Mouse (Mus musculus): ENCODE measurements around the gene Znhit6. TPM values are rescaled to one million over a fixed set of nuclear protein-coding genes. Genes with fewer than 3 reads are reported as not detected.

The Znhit6 gene
- total and polyA plus RNA-seq, 3 experiments = 54.4 to 188 (median 58.6) TPM

DNA sequence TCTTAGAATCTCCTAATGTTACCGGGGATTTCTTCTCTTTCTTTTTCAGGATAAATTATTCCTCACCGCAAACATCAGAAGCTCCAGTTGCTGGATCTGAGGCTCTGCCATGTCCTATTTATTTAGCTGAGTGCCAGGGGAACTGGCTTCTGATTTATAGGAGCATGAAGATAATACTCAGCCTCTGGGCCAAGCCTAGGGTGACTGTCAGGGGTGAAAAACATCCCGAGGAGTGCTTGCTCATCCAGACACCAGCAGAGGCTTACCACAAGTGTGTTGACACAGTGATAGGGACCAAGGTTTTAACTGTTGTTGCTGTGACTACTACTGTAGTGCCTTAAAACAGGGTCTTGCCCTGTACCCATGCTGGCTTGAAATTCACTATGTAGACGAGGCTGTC lies 64.6 kb downstream of the Znhit6 start:
- no peaks in the 10 kb centered on the region for H3K79me2 ChIP-seq (replicated peaks; ENCODE audit: control insufficient read depth, extremely low read depth, insufficient read depth, poor library complexity, severe bottlenecking)
- no peaks in the 10 kb centered on the region for H3K9me3 ChIP-seq (replicated peaks; ENCODE audit: low read length)
- in situ Hi-C loops (cut with MboI; ENCODE audit: low pct_ligation_motif_present, low pct_unique_long_range_greater_than_20kb, low sequenced_read_pairs) = no loop called here
- no peak overlapping the region for H3K4me2 ChIP-seq (ENCODE audit: insufficient read depth, low read depth, poor library complexity, severe bottlenecking)
- no peak overlapping the region for H3K9ac ChIP-seq (ENCODE audit: insufficient read depth, low read depth)
- dilution Hi-C loops (cut with MboI; ENCODE audit: extremely low pct_ligation_motif_present, extremely low pct_unique_long_range_greater_than_20kb, low sequenced_read_pairs) = no loop called here
- no peak overlapping the region for H3K4me3 ChIP-seq (replicated peaks in 1 of 3; ENCODE audit: low read depth in 2 of 3, low read length in 2 of 3, poor library complexity in 1 of 3)
- TF ChIP-seq MXI1 (IDR thresholded peaks at IDR 0.05; ENCODE audit: low read depth, low read length) (no peak), TBP (conservative IDR thresholded peaks at IDR 0.05; ENCODE audit: low read depth, low read length) (no peak), JUN (IDR thresholded peaks at IDR 0.05; ENCODE audit: insufficient read depth, low read depth, low read length) (no peak), UBTF (IDR thresholded peaks at IDR 0.05; ENCODE audit: low read depth, low read length) (no peak), GABPA (IDR thresholded peaks at IDR 0.05; ENCODE audit: insufficient replicate concordance, low read depth, low read length) (no peak), KAT2A (IDR thresholded peaks at IDR 0.05; ENCODE audit: insufficient replicate concordance, low read length) (no peak), BHLHE40 (IDR thresholded peaks at IDR 0.05; ENCODE audit: low read depth, low read length) (no peak), ZKSCAN1 (IDR thresholded peaks at IDR 0.05; ENCODE audit: borderline replicate concordance, low read depth, low read length) (no peak), ETS1 (conservative IDR thresholded peaks at IDR 0.05; ENCODE audit: low read depth, low read length) (no peak), MEF2A (IDR thresholded peaks at IDR 0.05; ENCODE audit: borderline replicate concordance, low read depth, low read length) (no peak), ZNF384 (IDR thresholded peaks at IDR 0.05; ENCODE audit: low read depth, low read length) (no peak), CHD1 (IDR thresholded peaks at IDR 0.05; ENCODE audit: low read depth, low read length) (no peak), ELF1 (IDR thresholded peaks at IDR 0.05; ENCODE audit: low read depth, low read length) (no peak), ZC3H11A (IDR thresholded peaks at IDR 0.05; ENCODE audit: low read depth, low read length) (no peak)
- H3K27ac ChIP-seq (ENCODE audit: insufficient read depth, low read depth) = no peak overlapping the region
- no peak for DNase-seq (ENCODE audit: extremely low read depth)
- H3K4me1 ChIP-seq (ENCODE audit: control insufficient read depth in 1 of 2, insufficient read depth in 2 of 2) = peaks cover 15 to 36% of the 10 kb centered on the region in 2 experiments
- H3K27me3 ChIP-seq (replicated peaks) = no peaks in the 10 kb centered on the region
- no peaks in the 10 kb centered on the region for H3K36me3 ChIP-seq (replicated peaks in 1 of 2; ENCODE audit: control insufficient read depth in 1 of 2, insufficient read depth in 1 of 2, low read length in 1 of 2)

DNA sequence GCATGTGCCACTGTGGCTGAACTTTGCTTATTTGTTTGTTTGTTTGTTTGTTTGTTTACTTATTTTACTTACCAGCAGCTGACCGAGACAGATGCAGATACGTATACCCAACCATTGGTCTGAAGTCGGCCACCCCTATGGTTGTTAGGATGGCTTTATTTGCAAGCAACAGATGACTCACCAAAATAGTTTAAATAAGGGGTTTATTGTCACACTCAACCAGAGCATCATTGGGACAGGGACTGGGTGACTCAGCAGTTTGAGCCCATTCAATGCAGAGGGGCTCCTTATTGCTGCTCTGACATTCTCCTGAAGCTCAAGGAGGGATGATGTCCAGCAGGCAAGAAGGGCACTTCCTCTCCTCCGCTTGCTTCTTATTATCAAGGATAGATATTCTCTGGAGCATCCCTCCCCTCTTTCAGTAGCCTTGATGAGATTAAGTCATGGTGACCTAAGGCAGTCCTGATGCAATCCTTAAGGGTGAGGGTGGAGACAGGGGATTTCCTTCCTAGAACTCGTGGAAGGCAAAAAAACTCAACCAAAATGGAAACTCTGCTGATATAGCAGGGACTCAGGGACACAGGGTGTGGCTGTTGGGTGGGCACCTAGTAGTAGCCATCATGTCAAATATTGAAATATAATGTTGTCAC lies 65.2 kb downstream of the Znhit6 start:
- no peaks in the 10 kb centered on the region for H3K79me2 ChIP-seq (replicated peaks; ENCODE audit: control insufficient read depth, extremely low read depth, insufficient read depth, poor library complexity, severe bottlenecking)
- no peaks in the 10 kb centered on the region for H3K9me3 ChIP-seq (replicated peaks; ENCODE audit: low read length)
- in situ Hi-C loops (cut with MboI; ENCODE audit: low pct_ligation_motif_present, low pct_unique_long_range_greater_than_20kb, low sequenced_read_pairs) = no loop called here
- H3K4me2 ChIP-seq (ENCODE audit: insufficient read depth, low read depth, poor library complexity, severe bottlenecking) = peak overlapping the region; percentile 1; the same call in 1 of the 2 replicates
- H3K4me1 ChIP-seq (ENCODE audit: control insufficient read depth in 1 of 2, insufficient read depth in 2 of 2) = peaks cover 15 to 36% of the 10 kb centered on the region in 2 experiments
- no peaks in the 10 kb centered on the region for H3K27me3 ChIP-seq (replicated peaks)
- no peak overlapping the region for H3K27ac ChIP-seq (ENCODE audit: insufficient read depth, low read depth)
- TF ChIP-seq PAX5 (IDR thresholded peaks at IDR 0.05; ENCODE audit: low read length) (no peak), MXI1 (IDR thresholded peaks at IDR 0.05; ENCODE audit: low read depth, low read length) (no peak), POLR2A (IDR thresholded peaks at IDR 0.05; ENCODE audit: low read depth, low read length) (no peak), CTCF (conservative IDR thresholded peaks at IDR 0.05 in 1 of 2, IDR thresholded peaks at IDR 0.05 in 1 of 2; ENCODE audit: low read depth in 2 of 2, low read length in 2 of 2) (no peak), IRF4 (IDR thresholded peaks at IDR 0.05; ENCODE audit: low read depth, low read length) (no peak), RAD21 (IDR thresholded peaks at IDR 0.05; ENCODE audit: low read depth, low read length) (no peak), CHD2 (IDR thresholded peaks at IDR 0.05; ENCODE audit: low read length) (no peak), TBP (conservative IDR thresholded peaks at IDR 0.05; ENCODE audit: low read depth, low read length) (no peak), MYC (IDR thresholded peaks at IDR 0.05; ENCODE audit: low read depth, low read length) (no peak), ZKSCAN1 (IDR thresholded peaks at IDR 0.05; ENCODE audit: borderline replicate concordance, low read depth, low read length) (no peak), ZC3H11A (IDR thresholded peaks at IDR 0.05; ENCODE audit: low read depth, low read length) (no peak), NELFE (IDR thresholded peaks at IDR 0.05; ENCODE audit: low read depth, low read length) (no peak), USF1 (IDR thresholded peaks at IDR 0.05; ENCODE audit: low read depth, low read length) (no peak), USF2 (conservative IDR thresholded peaks at IDR 0.05; ENCODE audit: low read depth, low read length) (no peak)
- DNase-seq (ENCODE audit: extremely low read depth) = peak; percentile 15
- H3K4me3 ChIP-seq (replicated peaks in 1 of 3; ENCODE audit: low read depth in 2 of 3, low read length in 2 of 3, poor library complexity in 1 of 3) = no peak overlapping the region
- no peak overlapping the region for H3K9ac ChIP-seq (ENCODE audit: insufficient read depth, low read depth)
- dilution Hi-C loops (cut with MboI; ENCODE audit: extremely low pct_ligation_motif_present, extremely low pct_unique_long_range_greater_than_20kb, low sequenced_read_pairs) = no loop called here
- no peaks in the 10 kb centered on the region for H3K36me3 ChIP-seq (replicated peaks in 1 of 2; ENCODE audit: control insufficient read depth in 1 of 2, insufficient read depth in 1 of 2, low read length in 1 of 2)
